Mouse (Mus musculus): ENCODE measurements around the gene Atg4d.
"Not testable (repeated sequence)": the region's sequence is repeated elsewhere in the genome, so short reads cannot be mapped to it uniquely, and the experiment has no call there.

Gene Atg4d

DNA sequence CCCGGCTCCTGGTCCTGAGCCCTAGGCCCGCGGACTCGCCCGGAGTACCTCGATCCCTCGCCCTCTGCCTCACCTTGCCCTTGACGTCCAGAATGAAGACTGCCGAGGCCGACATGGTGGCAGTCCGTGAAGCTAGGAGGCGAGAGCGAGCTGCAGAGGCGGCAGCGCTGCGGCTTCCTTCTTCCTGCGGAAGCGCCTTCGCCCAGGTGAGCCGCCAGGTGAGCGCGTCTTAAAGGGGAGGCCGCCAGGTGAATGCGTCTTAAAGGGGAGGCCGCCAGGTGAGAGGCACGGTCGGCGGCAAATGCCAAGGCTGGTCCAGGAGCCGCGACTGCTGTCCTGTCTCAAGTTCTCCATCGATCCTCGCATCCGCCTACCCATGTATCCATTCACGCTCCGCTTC lies 47.0 kb downstream of the Atg4d start, which contains the start of gene Ap1m2:
TSS of gene Ap1m2 (minus strand) at position 204 of the 400 bp plus-strand sequence.
- no peak for DNase-seq (ENCODE audit: low spot score in 2 of 2)

DNA sequence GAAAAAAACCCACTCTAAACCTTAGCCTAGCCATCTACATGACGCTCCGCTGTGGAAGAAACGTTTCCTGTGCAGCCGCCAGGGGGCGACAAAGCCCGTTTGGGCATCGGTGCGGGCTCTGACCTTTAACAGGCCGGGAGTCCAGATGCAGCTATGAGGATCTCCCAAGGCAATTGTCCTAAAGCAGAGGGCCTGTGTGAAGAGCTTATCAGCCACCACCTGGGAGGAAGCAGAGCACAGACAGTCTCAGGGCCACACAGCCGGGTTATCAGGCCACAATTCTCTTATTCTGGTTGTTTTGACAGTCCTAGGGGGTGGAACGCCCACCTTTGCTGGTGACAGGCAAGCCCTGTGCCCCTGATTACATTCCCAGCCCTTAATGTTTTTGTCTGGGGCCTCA lies 48.3 kb downstream of the Atg4d start:
- DNase-seq (ENCODE audit: low spot score in 2 of 2): peak; percentile 77 to 87

DNA sequence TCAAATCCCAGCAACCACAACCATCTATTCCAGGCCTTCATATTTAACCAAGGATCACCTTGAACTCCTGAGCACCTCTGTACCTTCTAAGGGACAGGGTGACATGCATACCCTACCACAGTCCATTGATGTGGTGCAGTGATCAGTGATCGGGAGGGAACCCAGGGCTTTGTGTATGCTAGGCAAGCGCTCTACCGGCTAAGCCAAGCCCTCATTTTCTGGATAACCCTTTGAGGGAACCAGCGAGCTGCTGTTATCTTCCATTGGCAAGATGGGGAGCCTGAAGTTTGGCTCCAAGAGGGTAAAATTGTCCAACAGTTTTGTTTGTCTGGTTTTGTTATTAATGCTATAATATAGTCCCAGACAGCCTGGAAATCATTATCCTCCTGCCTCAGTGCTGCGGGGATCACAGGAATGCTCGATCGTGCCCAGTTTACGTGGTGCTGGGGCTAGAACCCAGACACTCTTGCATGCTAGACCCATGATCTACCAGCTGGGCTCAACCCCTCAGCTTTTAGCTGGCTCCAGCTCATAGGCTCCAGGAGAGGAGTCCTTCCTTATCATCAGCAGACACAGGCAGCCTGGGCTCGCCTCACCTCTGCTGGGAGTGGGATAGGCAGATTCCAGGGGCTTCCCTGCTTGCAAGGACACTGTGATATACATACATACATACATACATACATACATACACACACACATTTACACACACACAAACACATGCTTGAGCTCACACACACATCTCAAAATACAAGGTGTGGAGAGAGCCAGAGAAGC lies 49.5 kb downstream of the Atg4d start:
- no peak for DNase-seq (ENCODE audit: low spot score in 2 of 2)

DNA sequence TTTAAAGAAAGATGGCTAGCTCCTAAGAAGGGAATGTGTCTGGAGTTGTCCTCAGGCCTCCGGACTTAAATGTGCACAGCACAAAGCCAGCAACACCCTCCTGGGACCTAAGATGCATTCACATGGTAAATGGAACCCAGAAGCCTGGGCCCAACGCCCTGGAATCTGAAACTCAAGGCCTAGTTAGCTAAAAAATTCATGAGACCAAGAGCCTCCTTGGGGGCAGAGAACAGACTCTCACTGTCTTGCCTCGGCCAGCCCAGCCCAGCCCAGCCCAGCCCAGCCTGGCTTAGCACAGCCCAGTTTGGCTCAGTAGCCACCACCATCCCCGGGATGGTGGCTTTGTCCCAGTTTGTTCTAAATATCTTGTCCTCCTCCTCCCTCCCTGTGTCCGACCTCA lies 50.3 kb downstream of the Atg4d start:
- no peak for DNase-seq (ENCODE audit: low spot score in 2 of 2)

DNA sequence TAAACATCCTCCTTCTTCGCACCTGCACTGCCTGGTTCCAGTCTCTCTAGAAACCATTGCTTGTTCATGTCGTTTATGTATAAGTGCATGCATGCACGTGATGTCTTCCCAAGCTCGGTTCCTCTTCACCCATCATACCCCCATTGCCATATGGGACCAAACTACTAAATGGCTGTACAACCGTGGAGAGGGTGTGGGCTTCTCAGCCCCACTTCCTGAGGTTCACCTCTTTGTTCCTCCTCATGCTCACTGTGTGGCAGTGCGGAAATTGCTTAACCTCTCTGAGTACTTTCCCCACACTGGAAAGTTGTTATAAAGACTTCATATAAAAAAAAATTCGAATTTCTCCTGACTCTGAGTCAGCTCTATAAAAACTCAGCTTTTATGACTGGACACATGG lies 51.6 kb downstream of the Atg4d start:
- DNase-seq (ENCODE audit: low spot score in 2 of 2): no peak

DNA sequence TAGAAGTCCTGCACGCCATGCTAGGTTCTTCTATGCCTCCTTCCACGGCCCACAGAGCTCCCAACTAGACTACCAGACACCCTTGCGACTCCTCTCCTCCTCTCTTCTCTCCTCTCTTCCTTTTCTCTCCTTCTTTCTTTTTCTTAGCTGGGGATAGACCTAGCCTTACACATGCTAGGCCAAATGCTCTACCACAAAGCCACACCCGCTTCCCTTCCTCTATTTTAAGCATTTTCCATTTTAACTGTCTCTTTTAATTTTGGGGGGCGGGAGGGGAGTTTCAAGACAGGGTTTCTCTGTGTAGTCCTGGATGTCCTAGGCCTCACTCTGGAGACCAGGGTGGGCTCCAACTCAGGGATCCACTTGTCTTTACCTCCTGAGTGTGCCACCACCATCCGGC lies 53.7 kb downstream of the Atg4d start:
- DNase-seq (ENCODE audit: low spot score in 2 of 2): no peak

DNA sequence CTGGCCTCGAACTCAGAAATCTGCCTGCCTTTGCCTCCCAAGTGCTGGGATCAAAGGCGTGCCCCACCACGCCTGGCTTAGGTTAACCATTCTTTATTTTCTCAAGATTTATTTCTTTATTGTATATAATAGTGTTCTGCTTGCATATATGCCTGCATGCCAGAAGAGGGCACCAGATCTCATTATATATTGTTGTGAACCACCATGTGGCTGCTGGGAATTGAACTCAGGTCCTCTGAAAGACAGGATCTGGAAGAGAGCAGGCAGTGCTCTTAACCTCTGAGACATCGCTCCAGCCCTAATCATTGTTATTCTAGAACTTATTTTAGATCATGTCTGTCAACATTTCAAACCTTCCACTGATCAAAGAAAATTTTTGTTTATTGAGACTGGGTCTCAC lies 54.4 kb downstream of the Atg4d start:
- DNase-seq (ENCODE audit: low spot score in 2 of 2): no peak

DNA sequence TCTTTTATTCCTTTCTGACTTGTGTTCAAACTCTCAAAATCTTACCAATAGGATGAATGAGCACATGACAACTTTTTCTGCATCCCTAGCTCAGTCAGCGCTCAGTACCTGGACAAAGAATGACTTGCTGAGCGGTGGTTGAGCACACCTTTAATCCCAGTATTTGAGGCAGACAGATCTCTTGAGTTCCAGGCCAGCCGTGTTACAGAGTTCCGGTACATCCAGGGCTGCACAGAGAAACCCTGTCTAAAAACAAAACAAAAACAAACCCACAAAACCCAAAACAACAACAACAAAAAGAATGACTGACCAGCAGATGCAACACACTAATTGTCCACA lies 55.2 kb downstream of the Atg4d start:
- DNase-seq (ENCODE audit: low spot score in 2 of 2): no peak

DNA sequence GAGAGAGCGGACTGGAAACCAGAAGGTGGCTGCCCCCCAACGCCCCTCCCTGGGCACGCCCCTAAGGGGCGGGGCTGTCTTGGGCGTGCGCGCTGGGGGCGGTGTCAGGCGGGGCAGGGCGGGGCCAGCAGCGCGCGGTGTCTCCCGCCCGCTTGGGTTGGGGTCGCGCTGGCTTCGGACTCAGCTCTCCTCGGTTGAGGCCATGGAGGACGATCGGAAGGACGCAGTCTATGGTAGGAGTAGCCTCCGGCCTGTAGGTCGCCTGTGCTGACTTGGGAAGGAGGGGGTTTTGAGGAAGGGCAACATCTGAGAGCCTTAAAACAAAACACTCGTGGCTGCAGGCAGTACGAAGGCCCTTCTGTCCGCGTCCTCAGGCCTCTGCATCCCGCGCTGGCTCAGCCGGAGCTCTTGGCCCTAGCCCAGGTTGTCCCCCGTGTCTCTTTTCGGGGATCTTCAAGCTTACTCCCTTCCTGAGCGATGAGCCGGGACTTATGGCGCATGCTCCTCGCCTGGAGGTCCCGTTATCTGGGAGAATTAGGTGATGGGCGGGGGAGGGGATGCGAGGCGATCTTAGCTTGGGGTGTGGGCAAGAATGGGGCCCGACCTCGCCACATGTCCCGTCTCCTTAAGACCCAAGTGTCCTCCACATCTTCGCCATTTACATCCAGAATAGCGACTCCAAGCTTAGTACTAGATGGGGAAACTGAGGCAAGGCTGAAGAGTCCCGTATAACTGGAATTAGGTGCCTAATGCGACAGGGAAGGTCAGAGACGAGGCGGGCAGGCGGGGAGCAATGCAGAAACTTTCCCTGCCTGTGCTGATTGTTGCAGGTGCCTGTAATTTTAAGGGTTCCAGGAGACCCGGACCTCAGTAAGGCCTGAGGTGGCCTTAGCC lies 55.8 kb downstream of the Atg4d start, which contains the start of gene Slc44a2:
TSS of gene Slc44a2 (plus strand) at position 80 of the 894 bp plus-strand sequence.
- DNase-seq (ENCODE audit: low spot score in 2 of 2): peak; percentile 59 to 83

DNA sequence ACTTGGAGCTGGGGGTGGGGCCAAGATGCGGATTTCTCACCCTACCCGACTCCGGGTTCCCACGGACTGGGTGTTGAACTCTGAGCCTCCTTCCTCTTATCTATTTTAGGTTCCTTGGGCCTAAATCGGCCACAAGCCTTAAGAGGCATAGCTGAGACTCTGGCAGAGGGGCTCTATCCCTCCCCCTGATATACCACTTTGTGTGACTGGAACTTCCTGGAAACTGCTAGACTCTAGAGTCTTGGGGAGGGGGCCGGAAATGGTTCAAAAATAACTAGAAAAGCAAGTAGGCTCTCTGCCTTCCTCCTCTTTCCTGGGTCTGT lies 56.4 kb downstream of the Atg4d start:
- DNase-seq (ENCODE audit: low spot score in 2 of 2): no peak

DNA sequence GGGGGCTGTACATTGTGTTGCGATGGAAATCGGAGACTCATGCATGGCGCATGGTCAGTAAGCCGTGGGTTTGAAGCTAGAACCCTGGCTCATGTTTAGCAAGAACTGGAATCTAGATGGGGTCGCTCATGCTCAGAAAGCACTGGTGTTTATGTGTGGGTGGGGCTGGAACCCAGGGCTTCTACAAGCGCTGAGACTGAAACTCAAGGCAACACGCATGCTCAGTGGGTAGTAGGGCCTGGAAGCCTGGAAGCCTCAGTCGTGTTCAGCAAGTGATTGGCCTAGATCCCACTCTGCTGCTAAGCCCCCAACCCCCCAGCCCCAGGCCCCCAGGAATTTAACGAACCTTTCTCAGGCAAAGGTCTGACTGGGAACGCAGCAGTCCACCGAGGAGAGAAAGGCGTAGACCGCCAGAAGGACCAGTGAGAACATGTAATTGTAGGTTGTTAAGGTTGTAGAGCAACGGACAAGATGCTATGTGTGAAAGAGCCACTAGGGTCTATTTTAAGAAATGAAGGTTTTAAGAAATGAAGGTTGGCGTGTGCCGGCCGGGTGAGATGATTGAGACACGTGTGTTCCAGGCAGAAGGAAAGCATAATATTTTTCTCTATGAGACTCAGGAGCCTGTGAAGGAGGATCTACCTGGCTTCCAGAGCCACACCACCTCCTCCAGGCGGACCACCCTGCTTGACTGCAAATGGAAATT lies 57.3 kb downstream of the Atg4d start:
- DNase-seq (ENCODE audit: low spot score in 2 of 2): no peak

DNA sequence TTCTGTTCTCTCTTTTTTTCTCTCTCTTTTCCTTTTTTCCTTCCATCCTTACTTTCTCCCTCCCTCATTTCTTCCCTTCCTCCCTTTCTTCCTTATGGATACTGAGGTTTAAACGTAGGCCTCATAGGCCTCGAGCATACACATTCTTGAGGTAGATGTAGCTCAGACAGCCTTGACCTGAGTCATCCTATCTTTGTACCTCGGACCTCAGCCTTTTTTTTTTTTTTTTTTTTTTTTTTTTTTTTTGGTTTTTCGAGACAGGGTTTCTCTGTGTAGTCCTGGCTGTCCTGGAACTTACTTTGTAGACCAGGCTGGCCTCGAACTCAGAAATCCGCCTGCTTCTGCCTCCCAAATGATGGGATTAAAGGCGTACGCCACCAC lies 57.8 kb downstream of the Atg4d start:
- DNase-seq (ENCODE audit: low spot score in 2 of 2): not testable (repeated sequence)

DNA sequence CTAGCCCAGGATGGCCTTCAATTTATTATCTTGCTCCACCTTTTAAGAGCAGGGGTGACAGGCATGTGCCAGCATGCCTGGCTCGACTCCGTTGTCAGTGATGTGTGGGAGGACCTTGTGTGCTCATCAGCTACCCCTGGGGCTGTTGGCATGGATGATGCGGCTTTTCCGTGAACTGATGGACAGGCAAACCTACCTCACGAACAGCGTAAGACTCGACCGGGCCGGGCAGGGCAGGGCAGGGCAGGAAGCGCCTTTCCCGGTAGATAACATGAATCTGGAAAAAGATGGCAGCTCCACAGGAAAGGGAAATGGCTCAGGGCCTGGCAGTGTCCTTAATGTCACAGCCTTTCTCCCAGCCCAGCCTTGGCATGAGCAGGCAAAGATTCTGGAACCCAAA lies 59.2 kb downstream of the Atg4d start:
- no peak for DNase-seq (ENCODE audit: low spot score in 2 of 2)

Measured in cerebellum, postnatal 4 days (tissue).